Mouse (Mus musculus): ENCODE measurements around the gene Lbr.

DNA sequence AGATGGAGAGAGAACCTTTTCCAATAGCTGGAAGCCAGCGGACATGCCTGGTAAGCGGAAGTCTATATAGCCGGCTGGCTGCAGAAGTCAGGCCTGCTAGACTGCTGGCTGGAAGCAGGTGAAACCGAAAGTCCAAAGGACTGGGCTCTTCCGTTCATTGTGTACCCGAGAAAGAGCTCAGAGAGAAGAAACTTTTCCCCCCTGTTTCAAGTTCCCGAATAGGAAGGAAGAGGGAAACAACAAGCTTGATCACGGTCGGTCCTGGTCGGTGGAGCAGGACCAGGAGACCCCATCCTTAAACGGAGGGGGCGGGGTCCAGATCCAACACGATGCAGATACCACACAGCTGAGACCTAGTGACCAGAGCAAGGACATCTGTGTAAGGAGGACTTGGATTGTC is 9.6 kb upstream of the Lbr start:
- TF ChIP-seq ZC3H11A (IDR thresholded peaks at IDR 0.05; ENCODE audit: borderline replicate concordance, low read depth, low read length) (no peak), CHD2 (IDR thresholded peaks at IDR 0.05; ENCODE audit: low read depth, low read length) (no peak), HCFC1 (IDR thresholded peaks at IDR 0.05; ENCODE audit: borderline replicate concordance, insufficient read depth, low read length) (no peak), ZNF384 (IDR thresholded peaks at IDR 0.05; ENCODE audit: low read depth, low read length) (no peak), MAFK (IDR thresholded peaks at IDR 0.05; ENCODE audit: insufficient read depth, low read depth, low read length) (no peak)
